Mouse (Mus musculus) lung, postnatal 0 days (tissue): ENCODE measurements around the gene Fance. TPM values are rescaled to one million over a fixed set of nuclear protein-coding genes. Genes with fewer than 3 reads are reported as not detected.
"Not testable (repeated sequence)": the region's sequence is repeated elsewhere in the genome, so short reads cannot be mapped to it uniquely, and the experiment has no call there.

ENCODE experiments used
- ATAC-seq: fragments of 200-750 bp; cut with Nextera tagmentation; 2 replicates; pipeline ENCODE4 v1.8.0; 2017; ENCODE audit warnings: moderate library complexity
- DNase-seq: peaks from one replicate; pipeline ENCODE4 v3.0.0-alpha.2; 2016; ENCODE audit warnings: low spot score
- H3K27ac ChIP-seq: fragments of 300-500 bp; sonication (generic); 2 replicates; pipeline ENCODE4 v1.5.1; 2014; ENCODE audit warnings: antibody characterized with exemption, mild to moderate bottlenecking, low read length, mixed read lengths
- H3K27me3 ChIP-seq: fragments of 300-500 bp; sonication (generic); replicated peaks from 2 replicates; pipeline ENCODE4 v1.6.1; 2014; ENCODE audit warnings: low read length, mixed read lengths; ENCODE audit not compliant: insufficient read depth
- H3K36me3 ChIP-seq: fragments of 300-500 bp; sonication (generic); 2 replicates; pipeline ENCODE4 v1.6.1; 2014; ENCODE audit warnings: low read length, mixed read lengths; ENCODE audit not compliant: insufficient read depth
- H3K4me1 ChIP-seq: fragments of 300-500 bp; sonication (generic); 2 replicates; pipeline ENCODE4 v1.6.1; 2014; ENCODE audit warnings: antibody characterized with exemption, low read depth, low read length, mixed read lengths; ENCODE audit not compliant: insufficient read depth
- H3K4me2 ChIP-seq: fragments of 300-500 bp; sonication (generic); replicated peaks from 2 replicates; pipeline ENCODE4 v1.6.1; 2014; ENCODE audit warnings: low read depth, mild to moderate bottlenecking, low read length, moderate library complexity, mixed read lengths
- H3K4me3 ChIP-seq: fragments of 300-500 bp; sonication (generic); 2 replicates; pipeline ENCODE4 v1.5.1; 2014; ENCODE audit warnings: low read depth, low read length
- H3K9ac ChIP-seq: fragments of 300-500 bp; sonication (generic); replicated peaks from 2 replicates; pipeline ENCODE4 v1.6.1; 2014; ENCODE audit warnings: low read depth, mild to moderate bottlenecking
- H3K9me3 ChIP-seq: fragments of 300-500 bp; sonication (generic); 2 replicates; pipeline ENCODE4 v1.6.1; 2016; ENCODE audit warnings: low read length, mixed read lengths
- CTCF ChIP-seq: IDR thresholded peaks from 2 replicates; pipeline ENCODE4 v1.5.1; 2016; ENCODE audit warnings: antibody characterized with exemption, mild to moderate bottlenecking
- EP300 ChIP-seq: IDR thresholded peaks from 2 replicates; pipeline ENCODE4 v1.6.1; 2016; ENCODE audit warnings: antibody characterized with exemption, mild to moderate bottlenecking, control low read depth
- WGBS: fragments of 180-500 bp; shearing (Covaris S2); extraction: QIAGEN DNeasy Blood & Tissue Kit; methylation state at CpG from one replicate; pipeline ENCODE4 v1.1.7; 2014; 5-methylcytosine and 5-hydroxymethylcytosine counted together
- polyA plus RNA-seq: library from polyadenylated mRNA; unstranded; fragments of >200 nt; fragmentation: Nextera tagmentation; extraction: Ambion mirVana; gene quantifications from 2 replicates; pipeline ENCODE4 v1.2.1, GENCODE M21; 2015

Gene Fance
- polyA plus RNA-seq, 1 experiment from 2014 or later, result 24.3 TPM

GRCm38 (mm10) chr17:28352018-28352417 lies 38.7 kb downstream of the Fance start:
- no peak for ATAC-seq
- Histone ChIP-seq H3K4me2 (no peak overlapping the region), H3K4me3 (no peak overlapping the region), H3K27me3 (no peaks in the 10 kb centered on the region), H3K27ac (peak overlapping the region; percentile 98; the same call in 1 of the 2 replicates), H3K9ac (no peak overlapping the region), H3K4me1 (peaks cover 16% of the 10 kb centered on the region; the same call in 1 of the 2 replicates), H3K9me3 (no peaks in the 10 kb centered on the region), H3K36me3 (no peaks in the 10 kb centered on the region)
- 35% methylated on average over 11 of the region's 11 CpGs for WGBS
- DNase-seq, result no peak
- TF ChIP-seq CTCF, result no peak
- TF ChIP-seq EP300, result no peak

- no peak overlapping the region for H3K4me3 ChIP-seq
- no peak overlapping the region for H3K9ac ChIP-seq
- no peaks in the 10 kb centered on the region for H3K36me3 ChIP-seq
- DNase-seq (peak; percentile 90), ATAC-seq (peak; percentile 61)
- H3K27me3 ChIP-seq, result no peaks in the 10 kb centered on the region; the same call in 1 of the 2 replicates
- 58% methylated on average over 12 of the region's 12 CpGs for whole genome bisulfite sequencing
- TF ChIP-seq EP300 (peak; percentile 91), CTCF (no peak)
- no peaks in the 10 kb centered on the region for H3K9me3 ChIP-seq
- H3K4me2 ChIP-seq, result no peak overlapping the region
- H3K27ac ChIP-seq, result peak overlapping the region; percentile 77
- H3K4me1 ChIP-seq, result 0 out of 2 replicates have a peak, but pooled peaks cover 3% of the 10 kb centered on the region
Measured at GRCm38 (mm10) chr17:28355871-28356270, 42.6 kb downstream of the Fance start.

- ATAC-seq, H3K9ac ChIP-seq, H3K27me3 ChIP-seq, DNase-seq, H3K4me2 ChIP-seq, H3K36me3 ChIP-seq, H3K4me3 ChIP-seq, H3K9me3 ChIP-seq: not testable (repeated sequence)
- peaks cover 11% of the 10 kb centered on the region for H3K4me1 ChIP-seq
- peak overlapping the region; percentile 51; the same call in 1 of the 2 replicates for H3K27ac ChIP-seq
- WGBS, result 16% methylated on average over 23 of the region's 24 CpGs
Measured at GRCm38 (mm10) chr17:28358576-28359261, 45.4 kb downstream of the Fance start.

- peak; percentile 72 for DNase-seq
- H3K27me3 ChIP-seq, result peaks cover 8% of the 10 kb centered on the region; the same call in 1 of the 2 replicates
- TF ChIP-seq EP300 (peak; percentile 76), CTCF (no peak)
- H3K9me3 ChIP-seq, result no peaks in the 10 kb centered on the region
- WGBS, result 48% methylated on average over 9 of the region's 9 CpGs
- H3K9ac ChIP-seq, result no peak overlapping the region
- peak; percentile 72 for ATAC-seq
- H3K4me2 ChIP-seq, result no peak overlapping the region
- H3K4me1 ChIP-seq, result peaks cover 16% of the 10 kb centered on the region
- no peaks in the 10 kb centered on the region for H3K36me3 ChIP-seq
- peak overlapping the region; percentile 78 for H3K27ac ChIP-seq
- no peak overlapping the region for H3K4me3 ChIP-seq
Measured at GRCm38 (mm10) chr17:28360531-28361277, 47.4 kb downstream of the Fance start.

DNA sequence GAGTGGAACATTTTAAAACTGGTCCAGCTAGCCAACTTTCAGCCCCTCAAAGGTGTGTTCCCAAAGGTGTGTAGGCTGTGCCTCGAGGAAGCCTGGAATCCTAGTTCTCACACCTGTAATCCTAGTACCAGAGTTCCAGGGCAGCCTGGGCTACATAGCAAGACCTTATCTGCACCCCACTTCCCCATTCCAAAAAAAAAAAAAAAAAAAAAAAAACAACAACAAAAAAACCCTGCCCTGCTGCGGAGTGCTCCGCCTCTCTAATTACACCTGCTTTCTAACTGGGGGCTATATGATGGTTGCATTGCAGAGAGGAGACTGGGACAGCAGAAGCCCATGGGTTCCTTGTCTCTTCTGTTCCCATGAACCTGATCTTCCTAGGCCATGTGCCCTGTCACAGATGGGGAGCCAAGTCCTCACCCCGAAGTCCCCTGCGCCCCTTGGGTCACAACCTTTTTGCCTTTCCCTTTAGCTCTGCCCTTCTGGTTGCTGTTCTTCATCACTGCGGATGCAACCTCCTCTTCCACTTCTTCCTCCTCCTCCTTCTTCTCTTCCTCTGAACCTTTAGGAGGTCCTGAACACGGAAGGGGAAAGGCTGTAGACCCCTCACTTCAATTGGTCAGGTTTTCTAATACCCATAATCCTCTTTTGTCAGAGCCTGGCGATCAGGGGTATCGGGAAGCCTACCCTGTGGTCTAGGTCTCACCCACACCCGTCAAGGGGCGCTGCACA lies 48.8 kb downstream of the Fance start:
- Histone ChIP-seq H3K4me3 (no peak overlapping the region), H3K9me3 (no peaks in the 10 kb centered on the region), H3K9ac (no peak overlapping the region), H3K4me1 (peaks cover 16% of the 10 kb centered on the region), H3K4me2 (peak overlapping the region; percentile 43), H3K36me3 (no peaks in the 10 kb centered on the region), H3K27me3 (peaks cover 8% of the 10 kb centered on the region; the same call in 1 of the 2 replicates), H3K27ac (no peak overlapping the region)
- DNase-seq (no peak), ATAC-seq (no peak)
- TF ChIP-seq CTCF, result no peak
- no peak for TF ChIP-seq EP300
- 49% methylated on average over 11 of the region's 11 CpGs for WGBS
